Mouse (Mus musculus): Measurements from ENCODE around the gene Rab11fip4.
A peak's percentile ranks its signal among the peaks of the same experiment; 100 is the strongest.

The Rab11fip4 gene

GRCm38 (mm10) chr11:79614880-79615279 lies 23.9 kb downstream of the Rab11fip4 start:
- no peak for DNase-seq (ENCODE audit: low spot score)

DNA sequence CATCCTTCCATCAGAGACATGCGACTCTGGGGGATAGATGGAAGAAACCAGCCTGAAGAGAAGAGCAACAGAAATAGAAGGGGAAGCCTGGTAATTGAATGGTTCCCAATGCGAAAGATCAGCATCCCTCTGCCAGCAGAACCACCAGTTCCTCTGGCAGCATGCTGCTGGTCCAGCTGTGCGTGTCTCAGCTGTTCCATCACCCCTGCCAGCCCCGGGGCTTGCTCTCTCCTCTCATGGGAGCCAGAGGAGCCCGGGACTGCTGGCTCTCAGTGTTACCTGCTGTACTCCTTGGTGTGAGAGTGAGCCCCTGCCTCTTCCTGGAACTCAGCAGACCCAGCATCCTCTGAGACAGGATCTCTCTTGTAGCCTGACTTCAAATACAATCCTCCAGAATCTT lies 24.9 kb downstream of the Rab11fip4 start:
- no peak for DNase-seq (ENCODE audit: low spot score)

GRCm38 (mm10) chr11:79617991-79618390 lies 27.0 kb downstream of the Rab11fip4 start:
- DNase-seq (ENCODE audit: low spot score): no peak

- DNase-seq (ENCODE audit: low spot score): no peak
Observed at GRCm38 (mm10) chr11:79623029-79623428, 32.0 kb downstream of the Rab11fip4 start.

- DNase-seq (ENCODE audit: low spot score): peak; percentile 30
Observed at GRCm38 (mm10) chr11:79624801-79625302, 33.8 kb downstream of the Rab11fip4 start.

- no peak for DNase-seq (ENCODE audit: low spot score)
Observed at GRCm38 (mm10) chr11:79628716-79629115, 37.7 kb downstream of the Rab11fip4 start.

GRCm38 (mm10) chr11:79629752-79630374 lies 38.9 kb downstream of the Rab11fip4 start:
- no peak for DNase-seq (ENCODE audit: low spot score)

DNA sequence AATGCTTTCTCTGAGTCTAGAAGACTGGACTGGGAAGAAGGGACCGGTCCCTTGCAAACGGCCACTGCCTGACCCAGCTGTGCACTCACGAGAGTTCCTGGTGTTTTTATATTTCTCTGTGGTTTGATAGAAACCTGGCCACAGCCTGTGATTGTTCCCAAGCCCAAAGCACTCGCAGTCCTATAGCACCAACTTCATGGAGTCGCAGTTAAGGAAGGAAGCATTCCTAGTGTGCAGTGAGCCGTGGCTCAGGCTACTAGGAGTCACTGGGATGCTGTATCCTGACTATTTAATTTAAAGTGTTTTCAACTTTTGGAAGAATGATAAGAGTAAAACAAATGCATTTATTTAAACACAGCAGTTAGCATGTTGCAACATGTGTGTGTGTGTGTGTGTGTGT lies 39.5 kb downstream of the Rab11fip4 start:
- no peak for DNase-seq (ENCODE audit: low spot score)

DNA sequence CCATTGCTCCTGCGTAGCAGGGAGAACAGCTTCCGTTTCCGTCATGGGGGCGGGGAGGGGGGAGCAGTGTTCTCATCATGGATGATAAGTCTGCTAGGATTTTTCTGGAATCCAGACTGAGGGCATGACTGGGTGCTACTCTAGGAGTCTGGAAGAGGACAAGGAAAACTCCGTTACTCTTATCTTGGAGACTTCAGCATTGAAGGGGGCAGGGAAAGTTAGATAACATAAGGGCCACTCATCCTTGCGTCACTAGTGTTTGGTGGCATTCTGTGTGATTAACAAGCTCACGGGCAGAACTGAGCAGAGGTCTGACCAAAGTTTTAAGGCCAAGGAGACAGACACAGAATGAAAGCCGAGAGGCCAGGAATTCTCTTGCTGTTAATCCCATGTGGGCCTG lies 42.4 kb downstream of the Rab11fip4 start:
- no peak for DNase-seq (ENCODE audit: low spot score)

DNA sequence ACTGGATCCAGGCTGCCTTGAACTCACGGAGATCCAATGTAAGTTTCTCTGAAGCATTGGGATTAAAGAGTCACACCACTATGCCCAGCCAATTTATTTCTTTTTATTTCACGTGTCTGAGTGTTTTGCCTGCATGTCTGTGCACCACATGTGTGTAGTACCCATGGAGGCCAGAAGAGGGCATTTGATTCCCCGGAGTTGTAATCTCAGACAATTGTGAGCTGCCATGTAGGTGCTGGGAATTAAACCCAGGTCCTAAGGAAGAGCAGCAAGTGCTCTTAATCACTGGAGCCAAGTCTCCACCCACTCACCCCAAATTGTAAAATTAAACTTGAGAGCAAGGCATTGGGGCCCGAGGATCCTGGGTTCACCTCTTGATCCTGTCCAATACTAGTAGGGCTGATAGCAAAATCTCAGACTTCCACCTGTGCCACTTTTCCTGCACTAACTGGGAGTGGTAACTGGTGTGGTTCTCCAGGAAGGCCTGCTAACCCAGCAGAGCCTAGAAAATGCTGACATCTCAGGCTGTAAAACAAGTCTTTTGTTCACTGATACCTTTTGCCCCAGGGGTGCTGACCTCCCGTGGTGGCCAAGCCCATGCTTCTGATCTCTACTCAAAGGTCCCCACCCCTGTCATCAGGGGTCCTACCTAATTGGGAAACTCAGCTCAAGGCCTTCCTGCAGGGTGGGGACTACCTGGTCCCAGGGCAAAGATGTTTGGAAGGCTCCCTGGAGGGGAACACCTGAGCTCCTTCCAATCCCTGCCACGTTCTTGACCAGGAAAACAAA lies 44.8 kb downstream of the Rab11fip4 start:
- DNase-seq (ENCODE audit: low spot score): no peak

DNA sequence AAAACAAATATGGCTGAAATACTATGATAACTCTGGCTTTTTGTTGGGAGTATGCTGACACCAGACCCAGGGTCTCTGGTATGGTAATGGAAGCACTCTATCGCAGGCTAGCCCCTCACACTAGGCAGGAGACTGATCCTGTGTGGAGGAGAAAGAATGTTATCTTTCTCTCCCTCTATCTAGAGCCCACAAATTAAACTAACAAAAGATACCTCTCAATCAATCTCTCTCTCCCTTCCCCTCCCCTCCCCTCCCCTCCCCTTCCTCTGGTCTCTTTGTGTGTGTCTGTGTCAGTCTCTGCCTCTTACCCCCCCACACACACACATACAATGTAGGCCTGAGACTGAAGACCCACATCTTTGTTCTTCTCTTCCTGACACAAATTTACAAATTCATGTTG lies 45.5 kb downstream of the Rab11fip4 start:
- no peak for DNase-seq (ENCODE audit: low spot score)

DNA sequence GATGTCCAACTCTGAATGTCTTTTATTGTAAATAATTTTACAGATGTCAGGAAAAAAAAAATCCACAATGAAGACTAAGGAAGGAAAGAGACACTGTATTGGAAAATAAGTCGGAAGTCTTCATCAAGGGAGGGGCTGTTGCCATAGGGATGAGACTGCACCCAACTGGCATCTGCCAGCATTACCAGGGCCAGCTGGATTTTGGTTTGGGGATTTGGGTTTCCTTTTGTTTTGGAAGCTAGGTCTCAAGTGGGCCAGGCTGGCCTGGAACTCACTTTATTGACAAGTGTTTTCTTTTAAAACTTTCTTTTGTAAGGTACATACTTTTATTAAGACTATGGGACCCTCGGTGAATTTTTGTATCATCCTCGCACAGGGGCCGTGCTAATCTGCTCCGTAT lies 47.7 kb downstream of the Rab11fip4 start:
- no peak for DNase-seq (ENCODE audit: low spot score)

- DNase-seq (ENCODE audit: low spot score): no peak
Observed at GRCm38 (mm10) chr11:79640940-79641733, 50.1 kb downstream of the Rab11fip4 start.

DNA sequence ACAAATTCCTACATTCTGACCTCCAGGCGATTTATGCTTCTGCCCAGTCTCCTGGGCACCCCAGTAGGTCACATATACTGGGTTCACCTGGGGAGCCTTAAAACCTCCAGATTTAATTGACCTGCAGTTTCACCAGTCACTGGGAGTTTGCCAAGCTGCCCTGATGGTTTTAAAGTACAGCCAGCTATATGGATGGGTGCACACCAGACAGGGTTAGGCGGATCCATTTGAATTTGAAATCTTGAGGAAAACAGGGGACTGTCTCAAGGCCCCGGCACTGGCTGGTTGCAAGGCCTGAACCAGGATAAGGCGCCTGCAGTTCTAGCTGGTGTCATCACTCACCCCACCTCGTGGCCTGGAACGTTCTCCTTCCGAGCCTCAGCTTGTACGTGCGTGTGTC lies 52.7 kb downstream of the Rab11fip4 start:
- DNase-seq (ENCODE audit: low spot score): no peak

- no peak for DNase-seq (ENCODE audit: low spot score)
Observed at GRCm38 (mm10) chr11:79644717-79645191, 53.7 kb downstream of the Rab11fip4 start.

- no peak for DNase-seq (ENCODE audit: low spot score)
Observed at GRCm38 (mm10) chr11:79646026-79646425, 55.0 kb downstream of the Rab11fip4 start.

DNA sequence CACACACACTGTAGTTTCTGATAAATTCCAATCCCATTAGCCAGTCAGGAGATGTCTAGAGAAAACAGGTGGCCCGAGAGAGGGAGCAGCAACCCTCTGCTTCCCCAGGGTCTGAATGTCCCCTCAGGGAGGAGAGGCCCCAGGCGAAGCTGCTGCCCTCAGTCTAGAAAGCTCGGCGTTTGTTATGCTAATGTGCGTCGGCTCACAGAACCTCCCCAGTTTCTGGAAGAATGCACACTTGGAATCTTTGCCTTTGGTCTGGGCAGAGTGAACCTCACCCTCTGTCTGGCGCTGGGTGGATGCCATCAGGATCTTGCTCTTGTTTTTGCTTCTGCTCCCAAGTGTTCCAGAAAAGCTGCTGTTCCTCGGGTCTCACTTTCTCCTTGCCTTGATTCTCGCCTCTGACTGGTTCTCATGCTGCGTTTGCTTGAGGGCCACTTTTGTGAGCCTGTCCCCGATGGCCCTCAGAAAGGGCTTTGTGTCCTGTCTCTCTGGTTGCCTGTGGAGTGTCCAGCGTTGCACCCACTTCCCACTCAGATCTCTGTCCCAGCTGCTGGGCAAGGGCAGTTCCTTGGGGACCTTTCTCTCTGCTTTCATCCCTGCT lies 55.6 kb downstream of the Rab11fip4 start:
- no peak for DNase-seq (ENCODE audit: low spot score)

DNA sequence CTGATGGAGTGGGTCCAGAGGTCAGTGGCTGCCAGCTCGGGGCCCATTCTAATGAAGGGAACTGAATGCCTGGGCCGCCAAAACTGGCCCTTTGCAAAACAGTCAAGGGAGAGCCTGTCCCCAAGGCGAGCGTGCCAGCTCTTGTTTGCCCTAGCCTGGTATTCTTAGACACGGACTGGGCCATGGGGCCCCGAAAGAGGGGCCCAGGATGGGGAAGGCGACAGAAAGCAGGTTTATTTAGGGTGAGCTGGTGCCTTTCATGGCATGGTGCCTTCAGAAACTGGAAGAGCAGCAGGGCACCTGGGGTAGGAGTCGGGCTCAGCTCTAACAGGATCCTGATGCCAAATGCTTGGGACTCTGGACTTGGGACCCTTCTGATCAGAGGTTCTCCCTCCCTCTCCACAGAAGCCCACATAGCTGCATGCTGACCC lies 56.1 kb downstream of the Rab11fip4 start:
- no peak for DNase-seq (ENCODE audit: low spot score)

DNA sequence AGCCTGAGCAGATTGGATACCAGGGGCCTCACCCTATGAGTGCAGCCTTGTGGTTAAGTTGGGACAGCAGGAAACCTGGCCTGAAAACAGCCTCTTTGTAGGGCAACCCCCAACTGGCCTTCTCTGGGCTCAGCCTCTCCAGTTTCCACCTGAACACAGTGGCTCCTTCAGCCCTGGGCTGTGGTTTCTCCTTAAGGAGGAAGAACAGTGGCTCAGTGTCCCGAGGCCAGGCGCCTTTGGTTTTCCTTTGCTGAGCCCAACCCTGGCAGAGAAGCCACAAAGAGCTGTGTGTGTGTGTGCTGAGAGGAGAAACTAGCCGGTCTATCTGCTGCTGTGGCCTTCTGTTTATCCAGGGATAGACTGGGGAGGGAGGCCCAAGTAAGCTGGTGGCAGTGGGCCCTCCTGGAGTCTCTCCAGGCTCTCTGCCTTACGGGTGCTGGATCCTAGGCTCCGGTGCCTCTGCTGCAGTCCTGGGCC lies 59.4 kb downstream of the Rab11fip4 start:
- DNase-seq (ENCODE audit: low spot score): no peak

- no peak for DNase-seq (ENCODE audit: low spot score)
Observed at GRCm38 (mm10) chr11:79652257-79652656, 61.2 kb downstream of the Rab11fip4 start.

DNA sequence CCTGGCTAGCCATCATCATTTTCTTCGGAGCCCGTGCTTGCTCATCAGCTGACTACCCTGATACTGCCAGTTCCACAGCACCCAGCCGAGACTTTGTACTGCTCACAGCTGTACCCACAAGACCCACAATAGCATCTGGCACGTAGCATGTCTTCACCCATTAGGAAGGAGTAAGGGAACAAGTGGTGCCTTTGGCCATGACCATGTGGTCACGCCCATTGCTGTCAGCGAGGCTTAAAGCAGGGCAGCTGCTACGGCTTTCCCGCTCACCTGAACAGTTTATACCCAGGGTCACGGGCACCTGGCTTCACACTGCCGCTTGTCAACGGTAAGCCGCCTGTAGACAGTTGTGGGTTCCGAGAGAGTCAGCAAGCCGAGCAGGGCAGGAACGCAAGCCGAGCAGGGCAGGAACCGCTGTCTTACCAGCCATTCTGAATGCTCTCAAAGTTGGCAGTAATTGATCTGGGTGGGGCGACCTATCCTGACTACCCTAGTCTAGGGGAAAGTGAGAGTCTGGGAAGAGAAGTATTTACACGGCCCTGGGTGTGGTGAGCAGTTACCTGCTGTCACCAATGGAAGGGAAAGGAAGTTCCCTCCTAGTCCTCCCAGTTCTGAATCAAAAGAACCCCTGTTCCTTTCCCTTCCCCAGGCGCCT lies 62.0 kb downstream of the Rab11fip4 start:
- DNase-seq (ENCODE audit: low spot score): no peak
